Mouse (Mus musculus): ENCODE results near the gene Akt1s1.

DNA sequence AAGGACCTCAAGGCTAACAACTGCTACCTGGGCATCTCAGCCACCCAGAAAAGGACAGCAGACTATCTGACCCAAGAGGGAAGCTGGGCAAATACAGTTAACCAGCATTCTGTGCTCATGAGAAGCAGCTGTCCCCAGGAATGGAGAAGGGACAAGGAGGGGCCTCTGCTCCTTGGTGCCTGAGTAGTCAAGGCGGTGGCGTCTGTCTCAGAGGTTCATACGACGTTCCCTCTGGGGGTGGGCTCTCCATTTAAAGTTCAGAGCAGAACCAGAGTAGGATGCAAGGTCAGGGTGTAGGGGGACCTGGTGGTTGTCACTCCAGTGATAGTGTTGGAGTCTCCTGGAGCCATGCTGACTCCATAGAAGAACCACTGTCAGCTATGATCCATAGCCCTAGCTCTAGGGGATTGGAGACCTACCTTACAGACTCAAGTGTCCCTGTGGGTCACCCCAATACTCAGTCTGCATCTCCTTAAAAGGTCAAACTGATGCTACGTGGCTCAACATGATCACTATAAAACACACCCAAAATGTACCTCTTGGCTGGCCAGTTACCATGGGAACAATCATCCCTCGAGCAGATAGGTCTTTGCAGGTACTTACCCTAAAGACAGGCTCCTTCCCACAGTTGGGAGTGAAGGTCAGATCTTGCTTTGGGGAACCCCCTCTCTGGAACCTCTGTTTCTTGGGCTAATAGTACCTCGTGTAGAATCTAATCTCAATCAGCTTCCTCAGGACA lies 37.8 kb upstream of the Akt1s1 start:
- TF ChIP-seq CTCF (IDR thresholded peaks at IDR 0.05; ENCODE audit: low read depth) (no peak), EP300 (IDR thresholded peaks at IDR 0.05; ENCODE audit: low read depth) (no peak)

Data from heart, postnatal 0 days (tissue).